Mouse (Mus musculus): ENCODE data around the gene Ccdc85a. TPM values are rescaled to one million over a fixed set of nuclear protein-coding genes. Genes with fewer than 3 reads are reported as not detected.

The Ccdc85a gene
- 5.1 TPM for polyA plus RNA-seq (2014; fragmentation: Illumina TruSeq; extraction: RNeasy Lipid Tissue Mini Kit (QIAGEN cat#74804))

DNA sequence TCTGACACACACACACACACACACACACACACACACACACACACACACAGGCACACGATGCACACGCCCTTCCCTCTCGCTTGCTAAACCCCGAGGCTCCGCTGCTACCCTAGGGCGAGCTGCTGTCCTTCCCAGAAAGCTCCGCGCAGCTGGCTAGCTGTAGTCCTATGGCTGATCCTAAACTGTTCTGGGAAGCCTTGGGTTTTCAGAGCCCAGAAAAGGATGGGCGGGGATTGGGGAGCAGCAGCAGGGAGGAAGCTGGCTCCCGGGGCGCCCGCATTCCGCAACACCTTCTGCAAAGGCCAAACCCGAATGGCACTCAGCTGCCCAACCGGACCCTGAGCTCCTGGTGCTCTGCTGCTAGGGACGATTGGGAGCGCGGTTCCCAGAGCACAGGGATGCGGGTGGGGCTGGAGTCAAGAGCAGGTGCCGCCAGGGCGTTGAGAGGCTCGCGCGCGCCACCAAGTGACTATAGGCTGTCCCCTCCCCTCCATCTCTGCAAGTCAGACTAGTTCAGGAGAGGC lies at the start of gene Ccdc85a:
TSS of gene Ccdc85a (minus strand) at position 414 of the 524 bp plus-strand sequence.

DNA sequence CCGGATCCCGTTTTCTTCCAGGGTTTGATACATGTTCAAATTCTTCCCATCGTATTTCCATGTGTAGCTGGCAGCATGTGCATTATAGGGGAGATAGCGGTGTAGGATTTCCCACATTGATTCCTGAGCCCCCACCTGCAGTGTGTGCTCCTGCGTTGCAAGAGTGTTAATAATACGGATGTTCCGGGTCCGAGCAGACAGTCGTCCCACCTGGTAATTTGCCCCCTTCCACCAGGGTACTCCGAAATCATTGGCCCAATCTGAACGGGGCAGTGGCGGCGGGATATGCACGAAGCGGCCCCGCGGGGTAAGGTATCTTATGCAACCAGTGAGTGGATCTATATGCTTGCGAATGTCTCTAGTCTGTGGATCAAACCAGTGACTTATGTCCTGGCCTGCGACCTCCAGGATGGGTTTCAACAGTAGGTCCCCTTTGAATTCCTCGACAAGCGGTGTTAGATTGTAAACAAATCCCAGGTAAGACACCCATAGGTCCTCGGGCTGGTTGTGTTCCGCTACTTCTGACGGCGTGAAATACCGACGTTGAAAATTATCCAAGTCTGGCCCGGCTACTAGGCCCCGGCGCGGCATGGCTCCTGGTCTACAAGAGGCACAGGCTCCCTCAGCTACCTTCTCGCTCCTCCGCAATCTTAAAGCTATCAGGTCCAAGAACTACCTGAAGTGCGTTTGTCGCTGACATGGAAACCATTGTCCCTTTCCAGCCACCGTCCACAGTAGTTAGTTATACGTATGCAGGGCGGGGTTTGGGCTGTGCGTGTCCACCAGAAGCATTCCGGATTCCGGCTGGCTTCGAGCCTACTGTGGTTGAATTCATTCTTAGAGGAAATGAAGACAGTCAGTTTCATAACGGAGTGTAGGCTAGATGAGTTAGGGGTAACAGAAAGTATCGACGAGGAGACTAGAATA lies 244.6 kb downstream of the Ccdc85a start, which contains the start of gene Gm6685:
TSS of gene Gm6685 (minus strand) at position 644 of the 927 bp plus-strand sequence.

Other genes with a start within 250 kb of the Ccdc85a start
- gene Gm6685, start 244.5 kb downstream of the Ccdc85a start, polyA plus RNA-seq (2014; fragmentation: Illumina TruSeq; extraction: RNeasy Lipid Tissue Mini Kit (QIAGEN cat#74804)): not detected

Data from ovary, adult 10 weeks (tissue).